Comparison of ENCODE assay signal across 20 mouse cellular contexts in genomic region chr4:151728391-151729065, GRCm38 (mm10).
A peak's percentile ranks its signal among the peaks of the same experiment; 100 is the strongest.
DNase-seq lines count a peak whose midpoint lies in the region; ATAC-seq and TF ChIP-seq lines count a peak whose summit lies in the region.
"Had no signal": no experiment of that assay in that cellular context is flagged by ENCODE, and none has a peak within 500 bp of the region (broad histone marks: within the 10 kb centered on the region; RNA-seq: fewer than 3 reads in every experiment).

No protein-coding gene starts in this region.

- no peak overlapping the region for H3K9ac ChIP-seq in neural tube, embryonic 15.5 days (replicated peaks)
- H3K9ac ChIP-seq: limb, embryonic 12.5 days; neural tube, embryonic 12.5 days; stomach, embryonic 15.5 days had no signal

- no peaks in the 10 kb centered on the region for H3K36me3 ChIP-seq in neural tube, embryonic 15.5 days
- H3K36me3 ChIP-seq: limb, embryonic 12.5 days; neural tube, embryonic 12.5 days; stomach, embryonic 15.5 days had no signal

- TF ChIP-seq CTCF in bone marrow, adult 2 months (IDR thresholded peaks at IDR 0.05; ENCODE audit: control insufficient read depth, insufficient read depth, low read length) = no peak

- peak; percentile 36 for DNase-seq in layer of hippocampus, adult 11-12 months (ENCODE audit: low spot score)
- DNase-seq in layer of hippocampus, adult 9-10 months (ENCODE audit: low spot score) = no peak
- DNase-seq in adrenal gland, adult 18-20 months (ENCODE audit: low spot score in 2 of 2) = no peak
- no peak for DNase-seq in gastrocnemius, postnatal 25 days
- DNase-seq: adrenal gland, adult 8-10 months; embryo, embryonic 11 days; heart, adult 11 months; kidney, postnatal 4 days; lung, postnatal 4 days; midbrain, embryonic 14.5 days; thymus, postnatal 4 days had no signal

- WGBS in bone marrow, adult 2 months = 76% methylated on average over 11 of the region's 11 CpGs
- 61% methylated on average over 11 of the region's 11 CpGs for WGBS in neural tube, embryonic 15.5 days

- TF ChIP-seq POLR2A in bone marrow, adult 2 months (IDR thresholded peaks at IDR 0.05; ENCODE audit: borderline replicate concordance, control insufficient read depth, low read depth, low read length) = no peak

- no peaks in the 10 kb centered on the region for H3K27me3 ChIP-seq in neural tube, embryonic 15.5 days (replicated peaks)
- H3K27me3 ChIP-seq: CH12.LX; limb, embryonic 12.5 days; neural tube, embryonic 12.5 days; stomach, embryonic 15.5 days had no signal

- no peak overlapping the region for H3K4me2 ChIP-seq in neural tube, embryonic 15.5 days
- H3K4me2 ChIP-seq: limb, embryonic 12.5 days; neural tube, embryonic 12.5 days; stomach, embryonic 15.5 days had no signal

- peak; percentile 45; the same call in 1 of the 2 replicates for ATAC-seq in frontal cortex, adult (ENCODE audit: low TSS enrichment)
- ATAC-seq in neural tube, embryonic 15.5 days (ENCODE audit: low FRiP score) = no peak
- ATAC-seq: intestine, embryonic 16.5 days; Patski had no signal

- H3K4me1 ChIP-seq in bone marrow, adult 2 months (ENCODE audit: control insufficient read depth, insufficient read depth, low read length) = peaks cover 6% of the 10 kb centered on the region
- peaks cover 31% of the 10 kb centered on the region for H3K4me1 ChIP-seq in neural tube, embryonic 15.5 days
- H3K4me1 ChIP-seq: stomach, embryonic 15.5 days had no signal

- H3K27ac ChIP-seq in bone marrow, adult 2 months (ENCODE audit: control insufficient read depth, insufficient read depth, low read depth, low read length, poor library complexity) = peak overlapping the region; percentile 39
- peak overlapping the region; percentile 58 for H3K27ac ChIP-seq in neural tube, embryonic 15.5 days (replicated peaks)
- H3K27ac ChIP-seq: limb, embryonic 12.5 days; neural tube, embryonic 12.5 days; stomach, embryonic 15.5 days had no signal

- no peaks in the 10 kb centered on the region for H3K9me3 ChIP-seq in neural tube, embryonic 15.5 days (replicated peaks)
- H3K9me3 ChIP-seq: limb, embryonic 12.5 days; neural tube, embryonic 12.5 days; stomach, embryonic 15.5 days had no signal

- no peak overlapping the region for H3K4me3 ChIP-seq in bone marrow, adult 2 months (replicated peaks; ENCODE audit: control insufficient read depth, low read depth, low read length)
- no peak overlapping the region for H3K4me3 ChIP-seq in neural tube, embryonic 15.5 days (replicated peaks)
- H3K4me3 ChIP-seq: limb, embryonic 12.5 days; neural tube, embryonic 12.5 days; stomach, embryonic 15.5 days had no signal
